Mouse (Mus musculus) forebrain, embryonic 16.5 days (tissue): Measurements from ENCODE around the gene Ndufa9. TPM values are rescaled to one million over a fixed set of nuclear protein-coding genes. Genes with fewer than 3 reads are reported as not detected.

Experiments used
- ATAC-seq: fragments of 200-750 bp; cut with Nextera tagmentation; 2 replicates; pipeline ENCODE4 v1.8.0; 2017; ENCODE audit warnings: mild to moderate bottlenecking, moderate library complexity
- H3K27ac ChIP-seq: fragments of 300-500 bp; sonication (generic); 2 replicates; pipeline ENCODE4 v1.5.1; 2014; ENCODE audit warnings: low read length, control low read depth
- H3K27me3 ChIP-seq: fragments of 300-500 bp; sonication (generic); replicated peaks from 2 replicates; pipeline ENCODE4 v1.6.1; 2014; ENCODE audit warnings: low read length; ENCODE audit not compliant: control insufficient read depth, insufficient read depth
- H3K36me3 ChIP-seq: fragments of 300-500 bp; sonication (generic); 2 replicates; pipeline ENCODE4 v1.6.1; 2014; ENCODE audit not compliant: control insufficient read depth, insufficient read depth
- H3K4me1 ChIP-seq: fragments of 300-500 bp; sonication (generic); replicated peaks from 2 replicates; pipeline ENCODE4 v1.6.1; 2014; ENCODE audit warnings: low read length; ENCODE audit not compliant: control insufficient read depth, insufficient read depth
- H3K4me2 ChIP-seq: fragments of 300-500 bp; sonication (generic); 2 replicates; pipeline ENCODE4 v1.6.1; 2014; ENCODE audit warnings: mild to moderate bottlenecking, low read length, control low read depth
- H3K4me3 ChIP-seq: fragments of 300-500 bp; sonication (generic); replicated peaks from 2 replicates; pipeline ENCODE4 v1.5.1; 2014; ENCODE audit warnings: mild to moderate bottlenecking, low read length, control low read depth
- H3K9ac ChIP-seq: fragments of 300-500 bp; sonication (generic); replicated peaks from 2 replicates; pipeline ENCODE4 v1.6.1; 2014; ENCODE audit warnings: low read depth, low read length, control low read depth
- H3K9me3 ChIP-seq: fragments of 300-500 bp; sonication (generic); 2 replicates; pipeline ENCODE4 v1.6.1; 2016; ENCODE audit warnings: low read length; ENCODE audit not compliant: control insufficient read depth
- WGBS: fragments of 180-500 bp; shearing (Covaris S2); extraction: QIAGEN DNeasy Blood & Tissue Kit; methylation state at CpG from one replicate; pipeline ENCODE4 v1.1.7; 2014; 5-methylcytosine and 5-hydroxymethylcytosine counted together
- polyA plus RNA-seq: library from polyadenylated mRNA; unstranded; fragments of >200 nt; fragmentation: Nextera tagmentation; extraction: Ambion mirVana; gene quantifications from 2 replicates; pipeline ENCODE4 v1.2.1, GENCODE M21; 2015

Ndufa9 gene
- polyA plus RNA-seq, 1 experiment from 2014 or later: 177 TPM

DNA sequence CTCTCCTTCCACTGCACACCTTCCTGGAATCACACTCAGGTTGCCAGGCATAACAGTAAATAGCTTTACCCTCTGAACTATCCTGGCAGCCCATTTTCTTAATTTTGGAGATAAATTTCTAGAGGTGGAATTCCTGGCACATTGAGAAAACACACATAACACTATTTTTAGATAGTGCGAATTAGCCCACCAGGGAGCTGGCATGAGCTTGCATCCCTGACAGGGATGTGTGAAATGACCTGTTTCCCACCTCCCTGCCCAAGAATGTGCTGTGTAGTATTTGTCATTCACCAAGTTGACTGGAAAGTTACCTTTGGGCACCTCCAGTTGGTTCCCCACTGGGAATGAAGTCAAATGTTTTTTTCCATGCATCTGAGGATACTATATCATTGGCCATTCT lies 65.9 kb downstream of the Ndufa9 start:
- H3K4me2 ChIP-seq: no peak overlapping the region
- no peak for ATAC-seq
- no peak overlapping the region for H3K9ac ChIP-seq
- H3K36me3 ChIP-seq: no peaks in the 10 kb centered on the region
- no peaks in the 10 kb centered on the region for H3K4me1 ChIP-seq
- H3K27me3 ChIP-seq: no peaks in the 10 kb centered on the region
- 89% methylated on average over 1 of the region's 1 CpGs for WGBS
- no peaks in the 10 kb centered on the region for H3K9me3 ChIP-seq
- no peak overlapping the region for H3K27ac ChIP-seq
- H3K4me3 ChIP-seq: no peak overlapping the region

DNA sequence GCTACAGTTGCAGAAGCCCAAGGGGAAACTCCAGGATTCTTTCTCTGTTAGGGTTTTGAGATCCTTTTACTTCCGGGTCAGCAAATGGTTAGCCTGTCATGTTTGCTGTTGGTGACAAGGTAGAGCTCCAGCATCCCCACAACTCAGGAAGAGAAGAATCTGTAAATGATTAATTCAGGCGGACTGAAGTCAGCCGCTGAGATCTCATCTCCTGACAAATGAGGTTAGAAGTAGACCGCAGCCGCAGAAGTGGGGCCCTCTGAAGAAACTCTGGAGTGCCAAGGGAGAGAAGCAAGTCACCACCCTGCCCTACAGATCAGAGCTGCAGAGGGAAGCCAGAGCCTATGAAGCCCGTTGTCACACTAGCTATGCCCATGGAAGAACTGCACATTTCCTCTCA lies 71.0 kb downstream of the Ndufa9 start:
- no peaks in the 10 kb centered on the region for H3K9me3 ChIP-seq
- H3K4me2 ChIP-seq: no peak overlapping the region
- no peak for ATAC-seq
- no peaks in the 10 kb centered on the region for H3K27me3 ChIP-seq
- no peaks in the 10 kb centered on the region for H3K4me1 ChIP-seq
- no peak overlapping the region for H3K27ac ChIP-seq
- no peaks in the 10 kb centered on the region for H3K36me3 ChIP-seq
- no peak overlapping the region for H3K9ac ChIP-seq
- WGBS: 92% methylated on average over 6 of the region's 6 CpGs
- H3K4me3 ChIP-seq: no peak overlapping the region

DNA sequence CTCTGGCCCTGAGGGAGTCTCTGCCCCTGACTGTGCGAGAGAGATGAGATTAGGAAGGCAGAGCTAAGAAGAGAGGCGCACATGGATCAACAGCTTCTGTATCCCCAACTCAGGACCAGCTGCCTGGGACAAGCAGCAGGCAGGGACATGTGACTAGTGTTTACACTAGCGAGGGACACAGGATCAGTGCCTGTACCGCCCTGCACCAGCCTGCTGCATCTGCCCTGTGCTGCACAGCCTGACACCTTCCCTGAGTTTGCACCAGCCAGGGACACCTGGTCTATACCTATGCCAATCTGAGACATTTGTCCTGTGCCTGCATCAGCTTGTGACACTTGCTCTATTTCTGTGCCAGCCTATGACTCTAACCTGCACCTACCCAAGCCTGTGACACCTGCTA lies 75.1 kb downstream of the Ndufa9 start:
- H3K9ac ChIP-seq: no peak overlapping the region
- peaks cover 3% of the 10 kb centered on the region for H3K4me1 ChIP-seq
- peak; percentile 35; the same call in 1 of the 2 replicates for ATAC-seq
- H3K9me3 ChIP-seq: no peaks in the 10 kb centered on the region
- H3K36me3 ChIP-seq: no peaks in the 10 kb centered on the region
- H3K4me2 ChIP-seq: no peak overlapping the region
- H3K4me3 ChIP-seq: no peak overlapping the region
- 58% methylated on average over 4 of the region's 4 CpGs for WGBS
- H3K27me3 ChIP-seq: no peaks in the 10 kb centered on the region
- no peak overlapping the region for H3K27ac ChIP-seq

DNA sequence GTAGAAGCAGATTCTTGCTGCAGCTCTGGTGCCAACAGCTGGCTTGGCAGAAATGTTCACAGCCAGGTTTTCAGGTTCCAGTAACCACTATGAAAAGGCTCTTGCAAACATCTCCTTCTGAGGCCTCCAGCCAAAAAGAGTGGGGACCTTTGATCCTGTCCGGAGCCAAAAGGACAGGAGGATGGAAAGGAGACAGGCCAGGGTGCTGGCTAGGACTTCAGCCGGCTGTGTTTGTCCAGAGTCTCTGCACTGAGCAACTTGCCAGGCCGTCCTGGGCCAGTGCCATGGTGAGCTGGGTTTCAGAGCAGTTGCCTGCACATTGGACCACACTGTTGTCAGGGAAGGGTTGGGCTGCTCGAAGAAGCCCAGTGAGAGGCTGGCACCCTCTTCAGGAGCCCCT lies 76.6 kb downstream of the Ndufa9 start:
- H3K9ac ChIP-seq: no peak overlapping the region
- 78% methylated on average over 4 of the region's 4 CpGs for WGBS
- no peak for ATAC-seq
- H3K9me3 ChIP-seq: no peaks in the 10 kb centered on the region
- H3K4me2 ChIP-seq: no peak overlapping the region
- no peak overlapping the region for H3K27ac ChIP-seq
- peaks cover 18% of the 10 kb centered on the region for H3K4me1 ChIP-seq
- no peaks in the 10 kb centered on the region for H3K36me3 ChIP-seq
- no peak overlapping the region for H3K4me3 ChIP-seq
- H3K27me3 ChIP-seq: no peaks in the 10 kb centered on the region

Other genes with a start within 250 kb of the Ndufa9 start
- 4.5 and 4.9 TPM in 2 replicates for gene Kcna1, start 202.8 kb downstream of the Ndufa9 start, polyA plus RNA-seq
- gene Kcna6, start 108.5 kb downstream of the Ndufa9 start, polyA plus RNA-seq: 14.2 and 16.8 TPM in 2 replicates
- 0.06 TPM in 1 of 2 replicates, not detected in the other for gene Akap3, start 4.0 kb upstream of the Ndufa9 start, polyA plus RNA-seq
- gene Dyrk4, start 72.7 kb upstream of the Ndufa9 start, polyA plus RNA-seq: 0.11 TPM in 1 of 2 replicates, not detected in the other
- gene Rad51ap1, start 90.5 kb upstream of the Ndufa9 start, polyA plus RNA-seq: 29.5 and 29.9 TPM in 2 replicates
- 36.6 and 37.4 TPM in 2 replicates for gene D6Wsu163e, start 90.8 kb upstream of the Ndufa9 start, polyA plus RNA-seq
- not detected in 2 replicates for gene Fgf6, start 166.4 kb upstream of the Ndufa9 start, polyA plus RNA-seq
- gene Fgf23, start 223.8 kb upstream of the Ndufa9 start, polyA plus RNA-seq: 0.19 TPM in 1 of 2 replicates, not detected in the other